Mouse (Mus musculus): Measurements from ENCODE around the gene Ptk7. TPM values are rescaled to one million over a fixed set of nuclear protein-coding genes. Genes with fewer than 3 reads are reported as not detected.
"Not testable (repeated sequence)": the region's sequence is repeated elsewhere in the genome, so short reads cannot be mapped to it uniquely, and the experiment has no call there.

Gene Ptk7
- total RNA-seq, 2 experiments from 2014 or later: 8.0 to 9.0 TPM

DNA sequence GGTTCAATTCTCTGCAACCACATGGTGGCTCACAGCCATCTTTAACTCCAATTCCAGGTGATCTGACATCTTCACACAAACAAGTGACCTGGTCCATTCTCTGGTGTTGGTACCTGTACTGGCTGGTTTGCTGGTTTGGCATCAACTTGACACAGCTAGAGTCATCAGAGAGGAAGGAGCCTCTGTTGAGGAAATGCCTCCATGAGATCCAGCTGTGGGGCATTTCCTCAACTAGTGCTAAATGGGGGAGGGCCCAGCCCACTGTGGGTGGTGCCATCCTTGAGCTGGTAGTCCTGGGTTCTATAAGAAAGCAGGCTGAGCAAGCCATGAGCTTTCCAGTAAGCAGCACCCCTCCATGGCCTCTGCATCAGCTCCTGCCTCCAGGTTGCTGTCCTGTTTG, 72.0 kb downstream of the Ptk7 start:
- not testable (repeated sequence) for DNase-seq (ENCODE audit: low spot score in 2 of 2)

DNA sequence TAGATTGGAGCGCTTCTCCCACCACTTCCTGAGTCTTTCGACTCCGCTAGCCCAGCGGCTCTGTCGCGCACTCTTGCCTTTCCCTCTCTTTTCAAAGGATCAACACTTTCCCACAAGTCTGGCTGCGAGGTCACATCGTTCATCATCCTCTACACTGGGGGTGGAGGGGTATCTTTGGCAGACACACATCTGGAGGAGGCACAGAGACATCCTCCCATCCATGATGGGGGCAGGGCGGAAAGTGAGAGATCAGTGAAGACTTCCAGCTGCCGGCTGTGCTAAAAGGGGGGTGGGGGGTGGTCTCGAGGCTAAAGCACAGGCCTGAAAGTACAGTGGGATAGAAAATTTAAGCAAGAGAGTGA, 72.7 kb downstream of the Ptk7 start:
- no peak for DNase-seq (ENCODE audit: low spot score in 2 of 2)

DNA sequence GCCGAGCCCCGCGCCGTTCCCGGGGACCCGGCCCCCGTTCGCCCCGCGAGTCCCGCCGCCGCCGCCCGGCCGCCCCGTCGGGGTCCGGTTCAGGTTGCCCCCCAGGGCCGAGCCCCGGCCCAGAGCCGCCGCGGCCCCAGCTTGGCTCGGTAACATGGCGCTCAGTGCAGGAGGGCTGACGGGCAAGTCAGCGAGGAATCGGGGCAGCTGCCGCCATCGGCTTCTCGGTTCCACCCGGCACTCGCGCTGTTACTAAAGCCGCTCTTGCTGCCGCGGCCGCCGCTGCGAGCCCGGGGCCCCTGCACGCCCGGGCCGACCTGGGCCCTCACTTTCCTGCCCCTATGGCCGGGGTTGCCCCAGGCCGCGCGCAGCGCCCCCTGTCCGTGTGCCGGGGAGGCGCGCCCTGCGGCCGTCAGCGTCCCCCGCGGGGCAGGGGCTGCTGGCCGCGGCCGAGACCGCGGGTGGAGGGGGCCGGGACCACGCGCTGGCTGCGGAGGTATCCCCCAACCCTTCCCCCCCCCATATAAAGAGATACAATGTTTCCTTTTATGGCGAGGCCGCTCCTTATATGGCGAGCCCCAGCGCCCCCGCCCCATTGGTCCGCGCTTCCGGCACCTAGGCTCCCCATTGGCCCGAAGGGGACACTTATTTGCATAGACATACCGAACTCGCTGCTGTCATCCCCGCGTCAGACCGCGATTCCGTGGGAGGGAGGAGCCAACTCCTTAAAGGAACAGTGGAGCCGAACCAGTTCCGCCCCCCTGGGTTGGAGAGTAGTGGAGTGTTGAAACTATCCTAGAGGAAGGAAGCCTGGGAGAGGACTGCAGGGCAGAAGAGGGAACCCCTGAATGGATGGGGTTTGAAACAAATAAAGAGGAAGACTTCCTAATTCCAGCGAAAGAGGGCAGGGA, 73.4 kb downstream of the Ptk7 start, which contains the start of gene Srf:
TSS of gene Srf (minus strand) at position 503 of the 911 bp plus-strand sequence.
- peak; percentile 98 to 99 for DNase-seq (ENCODE audit: low spot score in 2 of 2)

DNA sequence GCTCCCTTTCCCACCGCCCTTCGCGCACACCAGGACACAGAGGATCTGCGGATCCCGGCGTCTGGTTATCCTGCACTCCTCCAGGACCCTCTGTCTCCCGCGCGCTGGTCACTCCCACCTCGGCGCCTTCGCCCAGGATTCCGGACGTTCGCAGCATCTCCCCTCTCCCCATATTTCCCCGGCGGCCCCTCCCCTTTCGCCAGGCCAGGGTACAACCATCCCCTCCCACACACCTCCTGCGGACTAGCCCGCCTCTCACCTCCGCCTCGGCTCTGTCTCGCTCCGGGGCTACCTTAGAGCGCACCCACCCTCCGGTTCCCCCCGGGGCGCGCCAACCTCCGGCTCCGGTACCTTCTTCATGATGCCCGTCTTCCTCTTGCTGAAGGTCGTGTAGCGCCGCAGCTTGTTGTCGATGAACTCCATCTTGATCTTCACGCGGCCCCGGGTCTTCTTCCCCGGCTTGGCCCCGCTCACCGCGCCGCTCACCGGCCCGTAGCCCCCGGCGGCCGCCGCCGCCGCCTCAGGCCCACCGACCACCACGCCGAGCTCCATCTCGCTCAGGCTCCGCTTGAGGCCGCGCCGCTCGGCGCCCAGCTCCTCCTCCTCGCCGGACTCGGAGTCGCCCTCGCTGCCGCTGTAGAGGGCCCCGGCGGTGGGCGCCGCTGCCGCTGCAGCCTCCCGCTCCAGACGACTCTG, 74.2 kb downstream of the Ptk7 start:
- peak in 1 of 2 experiments; percentile 26 for DNase-seq (ENCODE audit: low spot score in 2 of 2)

DNA sequence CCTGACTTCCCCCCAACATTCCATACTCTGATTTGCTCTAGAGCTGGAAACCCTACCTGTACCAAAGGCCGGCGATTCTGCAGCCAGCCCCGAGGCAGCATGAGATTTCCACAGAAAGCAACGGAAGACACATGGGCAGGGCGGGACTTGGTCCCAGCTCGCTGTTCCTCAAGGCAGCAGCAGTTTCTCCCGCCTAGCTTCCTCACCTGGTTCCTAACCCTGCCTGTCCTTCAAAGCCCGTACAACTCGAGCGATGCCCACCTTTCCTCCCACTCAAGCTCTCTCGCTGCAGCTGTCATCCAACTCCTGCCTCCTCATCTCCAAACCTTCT, 74.7 kb downstream of the Ptk7 start:
- DNase-seq (ENCODE audit: low spot score in 2 of 2): peak in 1 of 2 experiments; percentile 39

DNA sequence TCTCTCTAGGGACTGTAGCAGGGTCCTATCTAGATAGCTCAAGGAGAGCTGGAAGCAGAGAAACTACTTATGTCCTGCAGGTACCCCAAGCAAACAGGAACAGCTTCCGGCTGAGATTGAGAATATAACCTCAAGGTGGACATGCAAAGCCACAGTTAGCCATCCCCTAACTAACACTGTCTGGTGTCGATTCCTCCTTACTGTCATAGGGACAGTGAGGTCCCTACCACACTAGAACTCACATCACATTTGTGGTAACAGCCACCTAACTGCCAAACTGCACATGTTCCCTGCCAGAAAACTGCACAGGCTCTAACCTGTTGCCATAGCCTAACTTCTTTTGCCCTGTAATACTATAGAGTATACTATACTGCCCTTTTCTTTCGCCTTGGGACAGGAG, 75.4 kb downstream of the Ptk7 start:
- DNase-seq (ENCODE audit: low spot score in 2 of 2): peak in 1 of 2 experiments; percentile 12

DNA sequence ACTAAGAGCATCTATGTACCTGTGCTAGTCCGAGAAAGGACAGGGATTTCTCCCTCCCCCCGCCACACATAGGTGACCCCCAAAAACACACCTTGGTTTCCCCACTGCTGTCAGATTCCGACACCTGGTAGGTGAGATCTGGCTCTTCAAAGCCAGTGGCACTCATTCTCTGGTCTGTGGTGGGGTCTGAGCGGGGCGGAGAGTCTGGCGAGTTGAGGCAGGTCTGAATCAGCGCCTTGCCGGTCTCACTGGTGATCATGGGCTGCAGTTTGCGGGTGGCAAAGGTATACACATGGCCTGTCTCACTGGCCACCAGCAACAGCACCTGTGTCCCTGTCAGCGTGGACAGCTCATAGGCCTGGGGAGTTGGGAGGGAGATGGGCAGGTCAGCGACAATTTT, 75.8 kb downstream of the Ptk7 start:
- DNase-seq (ENCODE audit: low spot score in 2 of 2): no peak

DNA sequence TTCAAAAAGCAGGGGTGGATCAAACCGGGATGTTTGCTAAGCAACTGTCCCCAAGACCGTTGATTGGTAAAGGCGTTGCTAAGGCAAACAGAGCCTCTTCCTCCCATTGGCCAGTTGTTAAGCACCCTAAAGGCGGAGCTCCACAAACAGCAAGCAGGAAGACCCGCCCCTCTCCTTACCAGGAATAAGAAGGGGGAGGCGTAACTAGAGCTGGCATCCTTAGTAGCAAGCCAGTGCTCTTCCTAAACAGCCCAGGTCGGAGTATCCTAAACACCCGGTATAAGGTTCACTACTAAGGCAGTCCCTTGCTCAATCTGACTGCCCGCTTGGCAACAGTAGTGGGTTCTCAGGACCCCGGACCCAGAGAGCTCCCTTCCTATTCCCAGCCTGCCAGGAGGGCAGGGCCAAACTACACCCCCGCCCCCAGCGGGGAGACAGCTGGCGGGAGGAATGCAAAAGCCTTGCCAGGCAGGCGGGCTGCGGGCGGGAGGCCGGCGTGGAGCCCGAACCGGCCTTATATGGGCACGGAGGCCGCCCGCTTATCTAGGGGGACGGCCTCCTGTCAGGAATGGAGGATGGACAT, 76.4 kb downstream of the Ptk7 start:
- peak; percentile 92 to 96 for DNase-seq (ENCODE audit: low spot score in 2 of 2)

DNA sequence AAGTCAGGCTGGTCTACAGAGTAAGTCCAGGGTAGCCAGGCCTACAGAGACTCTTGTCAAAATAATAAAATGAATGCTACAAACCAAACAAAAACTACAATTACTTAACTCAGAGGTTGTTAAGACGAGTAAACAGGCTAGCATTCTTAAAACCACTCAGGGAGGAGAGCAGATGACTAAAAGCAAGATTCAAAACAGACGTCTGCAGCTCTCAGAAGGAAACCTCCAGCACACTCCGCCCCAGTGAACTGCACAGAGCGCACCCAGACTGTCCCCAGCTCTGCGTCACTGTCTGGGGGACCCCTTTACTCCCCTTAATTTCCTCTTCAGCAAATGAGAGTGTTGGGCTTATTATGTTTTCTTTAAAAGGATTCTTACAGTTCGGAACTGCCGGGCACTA, 77.2 kb downstream of the Ptk7 start:
- no peak for DNase-seq (ENCODE audit: low spot score in 2 of 2)

DNA sequence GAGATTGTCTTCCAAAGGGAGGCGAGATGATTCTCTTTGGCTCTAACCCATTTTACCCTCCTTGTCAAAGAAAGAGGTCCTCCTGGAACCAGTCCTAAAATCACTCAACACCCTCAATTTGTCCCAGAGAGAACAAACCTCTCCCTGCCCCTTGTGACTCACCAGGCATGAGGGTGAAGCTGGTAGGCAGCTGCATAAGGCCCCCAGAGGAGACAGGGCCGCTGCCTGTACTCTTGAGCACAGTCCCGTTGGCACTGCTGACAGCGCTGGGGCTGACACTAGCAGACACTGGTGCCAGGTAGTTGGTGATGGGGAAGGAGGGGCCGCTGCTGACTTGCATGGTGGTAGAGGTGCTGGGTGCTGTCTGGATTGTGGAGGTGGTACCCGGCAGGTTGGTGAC, 77.9 kb downstream of the Ptk7 start:
- no peak for DNase-seq (ENCODE audit: low spot score in 2 of 2)

DNA sequence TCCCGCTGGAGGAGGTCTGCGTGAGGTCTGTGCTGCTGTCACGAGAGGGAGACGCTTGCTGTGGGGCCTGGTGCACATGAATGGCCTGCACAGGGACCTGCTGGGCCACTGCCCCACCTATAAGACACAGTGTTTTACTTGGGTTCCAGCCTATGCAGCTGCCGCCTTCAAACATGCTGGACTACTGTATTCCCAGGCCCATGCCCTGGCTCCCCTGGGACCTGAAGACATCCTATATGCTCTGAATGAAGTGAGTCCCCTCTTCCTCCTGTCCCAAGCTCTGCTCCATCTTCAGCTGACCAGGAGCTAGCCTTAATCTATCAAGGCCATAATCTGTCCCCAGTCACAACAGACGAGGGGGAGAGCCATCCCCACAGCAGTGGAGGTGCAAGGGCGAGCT, 78.4 kb downstream of the Ptk7 start:
- no peak for DNase-seq (ENCODE audit: low spot score in 2 of 2)

DNA sequence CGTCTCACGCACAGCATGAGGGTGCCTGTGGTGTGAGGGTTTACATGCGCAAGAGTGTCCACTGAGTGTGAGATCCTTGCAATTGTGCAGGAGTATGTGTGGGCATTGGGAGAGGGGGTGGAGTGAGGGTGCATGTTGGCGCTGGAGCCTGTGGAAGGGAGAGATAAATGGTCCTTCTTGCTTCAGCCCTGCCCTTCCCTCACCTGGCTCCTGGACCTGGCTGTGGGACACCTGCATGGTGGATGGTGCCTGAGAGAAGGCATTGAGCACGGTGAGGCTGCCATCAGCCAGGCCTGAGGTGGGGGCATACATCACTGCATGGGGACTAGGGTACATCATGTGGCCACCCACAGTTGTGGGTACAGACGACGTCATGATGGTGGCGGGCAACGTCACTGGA, 79.7 kb downstream of the Ptk7 start:
- no peak for DNase-seq (ENCODE audit: low spot score in 2 of 2)

DNA sequence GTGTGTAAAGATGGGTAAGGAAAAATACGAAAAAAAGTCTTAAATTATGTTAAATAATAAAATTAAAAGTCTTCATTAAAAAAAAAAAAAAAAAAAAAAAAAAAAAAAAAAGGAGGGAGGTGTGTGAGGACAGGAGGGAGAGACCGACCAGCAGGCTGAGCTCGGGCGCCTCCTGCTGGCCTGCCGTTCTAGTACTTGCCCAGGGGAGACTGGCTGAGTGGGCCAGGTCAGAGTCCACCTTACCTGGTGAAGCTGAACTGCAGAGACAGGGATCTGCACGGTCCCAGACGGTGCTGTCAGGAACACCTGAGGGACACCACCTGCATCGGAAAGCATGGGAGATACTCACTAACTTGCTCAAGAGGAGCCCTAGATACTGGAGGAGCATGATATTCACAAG, 80.1 kb downstream of the Ptk7 start:
- peak in 1 of 2 experiments; percentile 57 for DNase-seq (ENCODE audit: low spot score in 2 of 2)

DNA sequence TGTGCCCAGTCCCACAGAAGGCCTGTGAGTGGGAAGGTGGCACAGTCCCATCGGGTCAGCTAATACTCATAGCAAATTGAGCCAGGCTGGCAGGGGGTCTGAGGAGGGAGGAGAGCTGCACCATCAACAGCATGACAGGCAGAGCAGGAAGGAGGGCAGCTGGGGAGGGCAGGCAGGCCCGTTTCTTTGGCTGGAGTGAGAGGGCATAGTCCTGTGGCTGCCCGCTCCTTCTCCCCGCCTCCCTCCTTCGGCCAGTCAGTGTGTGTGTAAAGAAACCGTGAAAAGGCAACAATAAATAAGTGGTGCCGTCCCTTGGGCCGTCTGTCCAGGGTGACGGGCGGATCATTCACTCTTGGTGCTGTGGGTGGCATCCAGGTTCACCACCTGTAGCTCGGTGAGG, 80.6 kb downstream of the Ptk7 start:
- no peak for DNase-seq (ENCODE audit: low spot score in 2 of 2)

DNA sequence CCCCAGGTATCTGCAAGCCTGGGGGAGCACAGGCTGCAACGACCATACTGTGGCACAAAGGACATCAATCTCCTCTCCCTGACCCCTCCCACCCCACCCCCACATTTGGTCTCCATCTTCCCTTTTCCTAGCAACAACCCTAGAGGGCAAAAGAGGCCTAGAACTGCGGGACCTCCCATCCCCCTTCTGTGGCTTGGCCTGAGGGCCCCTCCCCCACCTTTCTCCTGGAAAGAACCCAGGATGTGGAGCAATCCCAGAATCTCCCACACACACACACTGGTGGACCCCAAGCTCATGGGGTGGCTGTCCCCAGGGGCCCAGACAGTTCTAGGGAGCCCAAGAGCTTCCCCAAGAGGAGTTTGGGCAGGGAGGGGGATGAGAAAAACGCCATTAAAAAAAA, 81.4 kb downstream of the Ptk7 start:
- DNase-seq (ENCODE audit: low spot score in 2 of 2): no peak

DNA sequence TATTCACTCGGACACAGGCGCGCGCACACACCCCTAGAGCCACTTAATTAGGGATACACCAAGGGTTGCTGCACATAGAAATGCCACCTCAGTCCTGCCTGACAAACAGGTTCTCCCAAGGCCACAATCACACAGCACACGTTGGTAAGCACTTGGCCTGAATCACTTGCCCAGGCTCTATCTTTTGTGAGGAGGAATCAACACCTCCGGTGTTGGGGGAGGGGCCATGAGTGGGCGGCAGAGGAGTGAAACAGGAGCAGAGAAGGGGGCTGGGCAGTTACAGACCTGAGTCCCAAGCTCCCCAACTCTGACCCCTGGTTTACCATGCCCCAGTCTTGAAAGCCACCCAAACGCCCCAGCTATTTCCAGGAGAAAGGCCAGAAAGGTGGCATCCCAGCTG, 82.3 kb downstream of the Ptk7 start:
- DNase-seq (ENCODE audit: low spot score in 2 of 2): no peak

DNA sequence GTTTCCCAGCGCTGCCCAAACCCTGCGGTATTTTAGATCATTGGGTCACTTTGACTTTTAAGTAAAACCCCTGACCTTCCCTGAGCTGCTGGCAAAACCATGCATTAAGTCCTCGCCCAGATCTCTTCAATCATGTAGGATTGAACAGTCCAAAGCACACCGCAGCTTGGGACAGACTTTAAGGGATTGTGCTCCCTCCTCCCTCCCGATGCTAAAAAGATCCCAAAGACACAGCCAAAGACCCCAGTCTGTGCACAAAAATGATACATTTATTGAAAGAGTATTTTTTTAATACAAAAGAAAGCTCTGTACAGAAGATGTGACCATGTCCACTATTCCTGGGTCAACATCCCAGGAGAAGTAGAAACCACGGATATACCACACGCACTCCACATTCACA, 82.7 kb downstream of the Ptk7 start:
- DNase-seq (ENCODE audit: low spot score in 2 of 2): no peak

DNA sequence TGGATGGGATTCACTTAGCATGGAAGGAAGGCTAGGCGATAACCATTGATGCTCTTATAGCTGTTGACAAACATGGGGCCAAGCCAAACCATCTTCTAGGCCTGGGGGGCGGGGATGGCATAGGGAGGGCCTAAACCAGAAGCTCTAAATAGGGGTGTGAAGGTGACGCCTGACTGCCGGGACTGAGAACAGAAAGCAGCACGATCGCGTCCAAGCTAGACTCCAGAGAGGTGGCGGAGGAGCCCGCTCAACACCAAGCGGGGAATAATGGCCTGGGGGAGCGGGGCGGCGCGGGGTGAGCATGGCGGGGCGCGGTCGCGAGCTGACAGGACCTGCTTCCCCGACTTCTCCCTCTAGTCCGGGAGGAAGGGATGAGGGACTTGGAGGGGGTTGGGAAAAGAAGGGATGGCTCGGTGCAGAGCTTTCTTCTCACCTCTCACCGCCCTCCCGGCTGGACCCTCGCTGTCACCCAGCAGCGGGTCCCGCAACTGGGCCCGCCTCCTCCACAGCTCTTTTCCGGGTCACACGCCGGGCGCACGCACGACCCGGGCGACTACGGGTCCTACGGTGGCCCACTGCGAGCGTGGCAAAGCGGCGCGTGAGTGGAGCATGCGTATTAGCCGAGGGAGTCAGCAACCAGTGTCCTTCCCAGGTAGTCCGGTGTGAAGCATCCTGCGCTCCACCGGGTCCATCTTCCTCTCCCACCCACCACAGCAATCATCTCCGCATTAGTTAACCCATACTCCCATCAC, 83.3 kb downstream of the Ptk7 start, which contains the start of gene Cul9:
TSS of gene Cul9 (minus strand) at position 576 of the 752 bp plus-strand sequence.
- DNase-seq (ENCODE audit: low spot score in 2 of 2): peak; percentile 90 to 93

DNA sequence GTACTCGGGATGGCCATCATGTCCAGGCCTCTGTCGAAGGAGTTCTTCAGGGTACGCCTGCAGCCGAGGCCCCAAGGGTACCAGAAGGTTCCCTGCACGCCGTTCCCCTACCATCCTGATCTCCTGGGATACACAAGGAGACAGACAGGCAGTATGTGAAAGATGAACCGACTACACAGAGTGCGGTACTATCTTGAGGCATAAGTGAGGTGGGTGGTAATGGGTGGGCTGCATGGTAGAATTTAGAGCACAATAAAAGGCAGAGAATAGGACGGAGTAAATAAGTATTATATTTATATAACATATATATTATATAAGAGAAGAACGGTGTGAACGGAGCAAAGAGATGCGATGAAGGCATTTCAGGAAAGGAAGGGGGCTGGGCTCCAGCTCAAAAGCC, 85.6 kb downstream of the Ptk7 start:
- DNase-seq (ENCODE audit: low spot score in 2 of 2): peak; percentile 10 to 55

DNA sequence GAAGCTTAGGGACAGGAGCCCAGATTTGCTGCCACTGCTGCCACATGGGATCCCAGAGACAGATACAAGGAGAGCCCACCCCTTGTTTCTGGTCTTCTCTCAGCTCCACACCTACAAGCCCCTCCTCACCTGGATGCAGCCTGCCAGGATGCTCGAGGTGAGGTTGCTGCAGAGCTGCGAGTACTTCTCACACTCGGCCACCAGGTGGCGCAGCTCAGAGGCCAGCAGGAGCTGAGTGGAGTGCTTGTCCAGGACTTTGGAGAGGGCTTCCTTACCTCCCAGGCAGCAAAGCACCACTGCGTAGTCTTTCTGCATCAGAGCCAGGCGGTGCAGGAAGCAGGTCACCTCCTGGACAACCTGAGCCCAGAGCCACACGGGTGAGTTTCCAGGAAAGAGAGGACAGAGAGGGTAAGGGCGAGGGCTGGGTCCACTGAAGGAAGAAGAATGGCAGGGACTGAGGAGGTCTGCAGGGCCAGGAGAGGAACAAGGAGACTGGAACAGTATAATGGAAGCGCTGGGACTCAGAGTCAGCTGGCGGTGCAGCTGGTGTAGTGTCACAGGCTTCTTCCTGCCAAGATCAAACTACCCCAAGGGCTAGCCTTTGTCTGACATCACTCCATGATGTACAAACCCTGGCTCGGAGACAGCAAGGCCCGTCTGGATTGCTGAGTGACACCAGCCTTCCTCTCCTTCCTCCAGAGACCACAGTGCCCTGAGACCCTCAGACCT, 103.6 kb downstream of the Ptk7 start:
- DNase-seq (ENCODE audit: low spot score in 2 of 2): peak; percentile 30 to 66

DNA sequence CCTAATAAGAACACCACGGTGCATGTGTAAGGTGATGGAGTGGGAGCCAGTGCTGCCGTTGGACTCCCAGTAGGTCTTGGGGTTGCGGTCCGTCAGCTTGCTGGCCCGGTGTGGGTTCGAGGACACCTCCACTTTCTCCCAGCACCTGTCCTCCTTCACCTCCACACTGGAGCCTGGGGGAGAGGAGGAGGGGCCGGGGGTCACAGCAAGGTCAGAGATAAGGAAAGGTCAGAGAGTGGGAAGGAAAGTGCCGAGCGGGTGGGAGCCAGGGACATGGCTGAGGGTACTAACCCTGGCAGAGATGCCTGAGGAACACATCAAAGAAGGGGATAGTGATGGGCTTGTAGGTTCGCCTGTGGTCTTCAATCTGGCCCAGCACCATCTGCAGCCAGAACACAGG, 104.2 kb downstream of the Ptk7 start:
- no peak for DNase-seq (ENCODE audit: low spot score in 2 of 2)

Measured in layer of hippocampus, adult 18-20 months (tissue).